Mouse (Mus musculus) E14TG2a.4 (cell line): Measurements from ENCODE around the gene Zbtb9.

Source experiments
- CTCF ChIP-seq: conservative IDR thresholded peaks from 2 replicates; pipeline ENCODE4 v1.5.1; 2014; ENCODE audit warnings: low read length
- POU5F1 ChIP-seq: IDR thresholded peaks from 2 replicates; pipeline ENCODE4 v1.6.1; 2014; ENCODE audit warnings: low read length, borderline replicate concordance

DNA sequence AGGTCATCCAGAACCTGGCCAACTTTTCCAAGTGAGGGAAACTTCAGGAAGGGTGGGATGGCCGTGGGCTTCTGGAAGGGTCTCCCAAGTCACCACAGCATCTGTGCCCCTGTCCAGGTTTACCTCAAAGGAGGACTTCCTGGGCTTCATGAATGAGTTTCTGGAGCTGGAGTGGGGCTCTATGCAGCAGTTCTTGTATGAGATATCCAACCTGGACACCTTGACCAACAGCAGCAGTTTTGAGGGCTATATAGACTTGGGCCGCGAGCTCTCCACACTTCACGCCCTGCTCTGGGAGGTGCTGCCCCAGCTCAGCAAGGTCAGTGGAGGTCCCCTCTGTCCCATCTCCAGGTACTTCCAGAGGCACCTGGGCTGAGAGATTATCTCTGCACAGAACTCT lies 13.2 kb upstream of the Zbtb9 start:
- no peak for TF ChIP-seq CTCF
- TF ChIP-seq POU5F1 = no peak
